Mouse (Mus musculus) embryo, embryonic 11.5 days (tissue): Measurements from ENCODE around the gene Tsr3.
A peak's percentile ranks its signal among the peaks of the same experiment; 100 is the strongest.
"Not testable (repeated sequence)": the region's sequence is repeated elsewhere in the genome, so short reads cannot be mapped to it uniquely, and the experiment has no call there.

Source experiments
- DNase-seq: peaks from one replicate; pipeline ENCODE4 v3.0.0-alpha.2; 2012; ENCODE audit warnings: low read depth, low spot score

Tsr3 gene

GRCm38 (mm10) chr17:25239695-25240636 is at the start of gene Tsr3, which contains the start of gene Gnptg:
TSS of gene Tsr3 (plus strand) at chr17:25240170.
TSS of gene Gnptg (minus strand) at chr17:25240124.
- DNase-seq: peak; percentile 93

- DNase-seq: no peak
Observed at GRCm38 (mm10) chr17:25202401-25202800, 37.6 kb upstream of the Tsr3 start.

GRCm38 (mm10) chr17:25210006-25210405 is 30.0 kb upstream of the Tsr3 start:
- DNase-seq: no peak

DNA sequence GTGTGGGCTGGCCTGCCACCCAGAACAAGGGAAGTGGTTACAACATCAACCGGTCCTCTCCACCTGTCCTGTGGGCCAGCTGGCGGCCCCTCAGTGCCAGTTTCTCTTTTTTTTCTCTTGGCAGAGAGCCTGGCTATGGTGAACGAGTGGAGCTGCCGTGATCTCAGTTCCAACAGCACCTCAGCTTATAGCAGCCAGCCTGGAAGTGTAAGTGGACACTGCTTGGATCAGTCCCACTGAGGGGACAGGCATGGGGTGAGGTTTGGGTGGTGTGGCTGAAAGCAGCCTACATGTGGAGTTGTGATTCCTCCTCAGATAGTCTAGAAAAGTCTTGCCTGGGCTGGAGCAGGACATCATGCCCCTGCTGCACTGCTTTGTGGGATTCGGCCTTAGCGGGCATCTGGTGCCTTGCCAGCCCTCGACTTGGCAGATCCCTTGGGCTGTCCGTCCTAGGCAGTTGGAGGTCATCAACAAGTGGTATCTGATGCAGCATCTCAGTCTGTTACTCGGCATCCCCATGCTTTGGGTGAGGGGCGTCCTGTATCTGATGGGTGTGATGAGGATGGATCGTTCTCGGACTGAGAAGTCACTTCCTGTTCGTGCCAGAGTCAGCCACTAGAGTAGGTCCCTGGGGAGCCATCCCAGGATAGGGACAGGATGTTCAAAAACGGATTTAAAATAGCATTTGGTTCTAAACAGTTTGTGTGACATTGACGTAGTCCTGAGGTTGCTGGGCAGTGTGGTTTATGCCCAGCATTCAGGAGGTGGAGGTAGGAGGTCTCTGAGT is 29.1 kb upstream of the Tsr3 start:
- DNase-seq: no peak

- no peak for DNase-seq
Observed at GRCm38 (mm10) chr17:25211705-25212104, 28.3 kb upstream of the Tsr3 start.

DNA sequence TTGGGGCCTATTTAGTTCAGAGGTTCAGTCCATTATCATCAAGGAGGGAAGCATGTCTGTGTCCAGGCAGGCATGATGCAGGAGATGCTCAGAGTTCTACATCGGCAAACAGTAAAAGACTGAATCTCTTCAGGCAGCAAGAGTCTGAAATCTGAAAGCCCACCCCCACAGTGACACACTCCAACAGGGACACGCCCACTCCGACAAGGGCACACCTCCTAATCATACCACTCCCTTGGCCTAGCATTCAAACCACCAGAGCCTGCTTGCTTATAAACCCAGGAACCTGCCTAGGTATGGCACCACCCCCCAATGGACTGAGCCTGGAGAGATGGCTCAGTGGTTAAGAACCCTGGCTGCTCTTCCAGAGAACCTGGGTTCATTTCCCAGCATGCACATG is 24.5 kb upstream of the Tsr3 start:
- DNase-seq: no peak

DNA sequence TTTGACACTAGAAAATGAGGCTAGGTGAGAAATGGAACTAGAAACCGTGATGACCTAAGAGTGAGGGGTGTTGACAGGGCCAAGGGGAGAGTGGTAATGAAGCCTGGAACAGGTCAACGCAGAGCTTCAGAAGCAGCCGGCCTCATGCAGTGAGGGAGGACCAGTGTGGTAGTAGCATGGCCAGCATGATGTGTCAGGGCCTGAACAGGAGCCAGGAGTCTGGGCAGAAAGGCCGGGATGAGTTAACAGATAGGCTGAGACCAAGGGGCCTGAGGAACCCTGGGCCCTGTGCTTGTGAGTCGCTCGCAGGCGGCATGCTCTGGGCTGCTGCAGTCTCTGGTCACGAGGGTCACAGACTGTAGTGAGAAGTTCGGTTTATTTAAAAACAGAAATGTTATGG is 21.0 kb upstream of the Tsr3 start:
- no peak for DNase-seq

- DNase-seq: no peak
Observed at GRCm38 (mm10) chr17:25219492-25220295, 20.3 kb upstream of the Tsr3 start.

DNA sequence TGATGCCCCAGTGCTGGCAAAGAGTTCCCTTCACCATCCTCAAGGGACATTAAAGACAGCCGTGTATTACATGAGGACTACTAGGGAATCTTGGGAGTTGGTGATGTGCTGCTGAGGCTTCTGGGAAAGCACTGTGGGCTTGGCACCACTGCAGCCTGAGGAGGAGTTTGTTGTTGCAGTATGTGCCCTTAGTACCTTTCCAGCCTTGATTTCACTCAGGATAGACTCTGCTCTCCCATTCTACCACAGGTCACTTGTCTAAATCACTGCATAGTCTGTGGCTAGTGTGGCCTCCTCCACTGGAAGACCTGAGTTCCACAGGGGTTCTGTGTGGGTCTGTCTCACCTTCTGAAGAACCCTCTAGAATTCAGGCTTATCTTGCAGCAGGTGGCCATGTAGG is 19.2 kb upstream of the Tsr3 start:
- DNase-seq: no peak

DNA sequence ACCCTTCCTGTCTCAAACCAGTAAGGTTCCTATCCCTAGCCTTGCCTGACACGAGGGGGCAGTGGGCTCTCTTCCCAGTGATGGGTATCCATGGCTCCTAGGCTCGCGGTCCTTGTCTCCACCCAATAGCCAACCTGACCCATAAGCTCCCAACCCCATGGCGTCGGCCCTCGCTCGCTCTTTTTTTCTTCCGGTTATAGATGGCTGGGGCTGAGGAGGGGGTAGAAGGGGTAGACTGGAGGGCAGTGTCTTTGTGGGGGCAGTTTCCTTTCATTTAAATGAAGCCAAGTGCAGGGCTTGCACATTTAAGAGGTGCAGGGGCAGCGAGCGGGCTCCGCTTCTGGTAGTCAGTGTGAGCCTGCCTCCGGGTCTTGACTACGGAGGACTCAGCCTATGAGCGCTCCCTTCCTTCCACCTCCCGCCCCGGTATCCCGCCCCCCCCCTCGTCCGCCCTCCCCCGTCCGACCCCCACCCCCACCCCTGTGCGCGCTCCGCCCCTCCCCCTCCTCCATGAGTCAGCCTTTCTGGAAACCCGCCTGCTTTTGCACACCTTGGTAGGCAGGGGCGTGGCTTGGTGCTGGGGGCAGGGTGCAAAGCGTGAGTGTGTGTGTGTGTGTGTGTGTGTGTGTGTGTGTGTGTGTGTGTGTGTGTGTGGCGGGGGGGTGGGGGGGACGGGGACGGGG is 18.0 kb upstream of the Tsr3 start:
- DNase-seq: no peak

DNA sequence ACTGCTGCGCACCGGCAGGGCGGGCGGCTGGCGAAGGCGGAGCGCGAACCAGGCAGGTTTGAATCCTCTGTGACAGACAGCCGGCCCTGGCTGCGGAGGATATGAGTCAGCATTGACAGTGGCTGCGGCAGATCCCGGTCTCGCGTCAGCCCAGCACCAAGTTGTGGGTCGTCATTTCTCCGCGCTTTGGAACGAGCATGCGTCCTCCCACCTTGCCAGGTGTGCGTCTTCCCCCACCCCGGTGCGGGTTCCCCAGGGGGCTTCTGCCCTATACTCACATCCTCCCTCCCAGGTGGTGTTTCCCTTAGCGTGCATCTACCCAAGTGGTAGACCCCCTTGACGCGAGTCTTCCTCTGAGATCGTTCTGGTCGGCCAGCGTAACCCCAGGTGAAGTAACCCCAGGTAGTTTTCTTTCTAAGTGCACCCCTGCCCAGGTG is 17.4 kb upstream of the Tsr3 start:
- DNase-seq: not testable (repeated sequence)

GRCm38 (mm10) chr17:25222951-25223601 is 16.9 kb upstream of the Tsr3 start:
- no peak for DNase-seq

GRCm38 (mm10) chr17:25224586-25225222 is 15.3 kb upstream of the Tsr3 start:
- no peak for DNase-seq

- DNase-seq: no peak
Observed at GRCm38 (mm10) chr17:25225659-25226058, 14.3 kb upstream of the Tsr3 start.

DNA sequence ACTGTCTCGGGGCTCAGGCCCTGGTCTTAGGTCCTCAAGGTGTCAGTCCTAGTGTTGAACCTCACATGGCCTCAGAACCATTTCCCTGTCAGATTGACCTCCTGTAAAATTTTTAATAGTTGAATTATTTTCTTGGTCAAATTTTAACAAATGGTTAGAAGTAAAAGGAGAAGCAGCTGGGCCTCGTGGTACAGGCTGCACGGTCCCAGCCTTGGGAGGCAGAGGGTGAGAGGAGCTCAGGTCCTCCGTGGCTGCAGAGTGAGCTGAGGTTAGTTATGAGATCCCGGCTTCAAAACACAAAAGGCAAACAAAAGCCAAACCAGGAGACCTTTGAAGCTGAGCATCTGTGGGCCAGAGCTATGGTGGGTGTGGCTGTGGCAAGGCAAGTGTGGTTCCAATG is 12.0 kb upstream of the Tsr3 start:
- no peak for DNase-seq

DNA sequence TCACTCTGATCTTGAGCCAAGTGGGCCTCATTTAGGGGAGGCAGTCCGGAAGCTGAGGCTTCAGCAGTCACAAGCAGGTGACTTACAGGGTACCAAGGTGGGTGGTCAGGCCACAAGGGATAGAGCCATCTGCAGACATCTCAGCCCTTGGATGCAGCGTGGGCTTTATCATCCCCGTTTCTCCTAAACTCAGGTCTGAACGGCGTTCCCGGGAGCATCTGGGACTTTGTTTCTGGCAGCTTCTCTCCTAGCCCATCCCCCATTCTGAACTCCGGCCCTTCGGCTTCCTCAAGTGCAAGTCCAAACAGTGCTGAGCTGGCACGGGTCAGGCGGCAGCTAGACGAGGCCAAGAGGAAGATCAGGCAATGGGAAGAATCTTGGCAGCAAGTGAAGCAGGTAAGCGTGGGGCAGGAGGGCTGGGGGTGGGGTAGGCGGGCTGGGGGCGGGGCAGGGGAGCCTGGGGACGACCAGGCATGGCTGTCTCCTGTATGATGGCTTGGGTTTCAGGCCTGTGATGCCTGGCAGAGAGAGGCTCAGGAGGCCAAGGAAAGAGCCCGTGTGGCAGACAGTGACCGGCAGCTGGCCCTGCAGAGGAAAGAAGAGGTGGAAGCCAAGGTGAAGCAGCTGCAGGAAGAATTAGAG is 9.8 kb upstream of the Tsr3 start:
- DNase-seq: not testable (repeated sequence)

- DNase-seq: no peak
Observed at GRCm38 (mm10) chr17:25230700-25231099, 9.3 kb upstream of the Tsr3 start.

- not testable (repeated sequence) for DNase-seq
Observed at GRCm38 (mm10) chr17:25231621-25232020, 8.3 kb upstream of the Tsr3 start.

GRCm38 (mm10) chr17:25235635-25236034 is 4.3 kb upstream of the Tsr3 start:
- DNase-seq: no peak
